Mouse (Mus musculus) forebrain, embryonic 13.5 days (tissue): ENCODE measurements at regions not wholly inside any gene's neighbourhood (a gene's known extent, or its start where the extent isn't known, plus 50 kb on each side); places are given as distances from the start of the nearest gene placed in this dataset.
A peak's percentile ranks its signal among the peaks of the same experiment; 100 is the strongest.

Source experiments
- ATAC-seq: fragments of 200-750 bp; cut with Nextera tagmentation; 2 replicates; pipeline ENCODE4 v1.8.0; 2017
- H3K27ac ChIP-seq: fragments of 300-500 bp; sonication (generic); 2 replicates; pipeline ENCODE4 v1.5.1; 2015; ENCODE audit warnings: inconsistent platforms, mild to moderate bottlenecking, moderate library complexity
- H3K27me3 ChIP-seq: fragments of 300-500 bp; sonication (generic); 2 replicates; pipeline ENCODE4 v1.6.1; 2015; ENCODE audit warnings: mild to moderate bottlenecking, inconsistent platforms
- H3K36me3 ChIP-seq: fragments of 300-500 bp; sonication (generic); 2 replicates; pipeline ENCODE4 v1.6.1; 2015; ENCODE audit warnings: mild to moderate bottlenecking, inconsistent platforms; ENCODE audit not compliant: poor library complexity, severe bottlenecking
- H3K4me1 ChIP-seq: fragments of 300-500 bp; sonication (generic); 2 replicates; pipeline ENCODE4 v1.6.1; 2015; ENCODE audit warnings: inconsistent platforms
- H3K4me2 ChIP-seq: fragments of 300-500 bp; sonication (generic); 2 replicates; pipeline ENCODE4 v1.6.1; 2015; ENCODE audit warnings: inconsistent platforms, mild to moderate bottlenecking, moderate library complexity
- H3K4me3 ChIP-seq: fragments of 300-500 bp; sonication (generic); 2 replicates; pipeline ENCODE4 v1.5.1; 2015; ENCODE audit warnings: mild to moderate bottlenecking, inconsistent platforms
- H3K9ac ChIP-seq: fragments of 300-500 bp; sonication (generic); 2 replicates; pipeline ENCODE4 v1.6.1; 2015; ENCODE audit warnings: mild to moderate bottlenecking, inconsistent platforms
- H3K9me3 ChIP-seq: fragments of 300-500 bp; sonication (generic); replicated peaks from 2 replicates; pipeline ENCODE4 v1.6.1; 2016; ENCODE audit warnings: inconsistent platforms
- whole genome bisulfite sequencing: fragments of 180-500 bp; shearing (Covaris S2); methylation state at CpG from one replicate; pipeline ENCODE4 v1.1.7; 2015; 5-methylcytosine and 5-hydroxymethylcytosine counted together

DNA sequence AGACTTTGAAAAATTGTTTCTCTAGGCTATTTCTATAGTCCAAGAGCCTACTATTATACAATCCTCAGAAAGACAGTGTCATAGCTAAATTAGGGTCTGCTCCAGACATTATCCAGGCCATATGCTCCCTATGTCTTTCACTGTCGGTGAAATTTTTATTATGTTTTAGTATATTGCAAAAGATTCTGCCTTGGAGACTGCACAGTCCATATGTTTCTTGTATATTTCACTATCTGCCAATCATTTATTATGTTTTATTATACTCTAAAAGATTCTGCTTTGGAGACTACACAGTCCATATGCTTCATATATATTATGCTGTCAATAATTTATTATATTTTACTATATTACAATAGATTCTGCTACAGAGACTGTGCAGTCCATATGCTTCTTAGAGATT, 564.3 kb upstream of the 4931417E11Rik start:
- H3K4me2 ChIP-seq: no peak overlapping the region
- WGBS: 89% methylated on average over 1 of the region's 1 CpGs
- H3K27ac ChIP-seq: no peak overlapping the region
- peak; percentile 41; the same call in 1 of the 2 replicates for ATAC-seq
- no peak overlapping the region for H3K4me3 ChIP-seq
- H3K9me3 ChIP-seq: no peaks in the 10 kb centered on the region
- no peak overlapping the region for H3K9ac ChIP-seq
- H3K36me3 ChIP-seq: no peaks in the 10 kb centered on the region
- H3K27me3 ChIP-seq: no peaks in the 10 kb centered on the region
- no peaks in the 10 kb centered on the region for H3K4me1 ChIP-seq

DNA sequence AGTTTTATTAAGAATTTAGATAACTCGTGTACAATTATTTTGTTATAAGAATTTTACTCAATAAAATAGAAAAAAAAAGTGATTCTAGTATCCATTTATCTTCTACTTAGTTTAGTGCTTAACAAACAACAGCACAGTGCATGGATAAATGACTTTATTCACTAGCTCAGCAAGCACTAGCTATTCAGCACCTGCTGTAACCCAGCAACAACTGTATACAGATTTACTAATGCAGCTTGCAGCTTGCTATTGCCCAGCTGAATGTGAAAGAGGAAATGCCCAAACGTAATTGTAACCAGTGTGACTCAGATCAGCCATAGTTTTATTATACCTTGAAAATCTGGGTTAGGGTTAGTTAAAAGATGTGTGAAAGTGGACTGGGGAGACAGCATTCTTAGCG, 547.6 kb upstream of the 4931417E11Rik start:
- Histone ChIP-seq H3K4me2 (no peak overlapping the region), H3K27ac (no peak overlapping the region), H3K9me3 (no peaks in the 10 kb centered on the region), H3K4me3 (no peak overlapping the region), H3K4me1 (no peaks in the 10 kb centered on the region; the same call in 1 of the 2 replicates), H3K36me3 (no peaks in the 10 kb centered on the region), H3K27me3 (no peaks in the 10 kb centered on the region), H3K9ac (no peak overlapping the region)
- WGBS: 45% methylated on average over 3 of the region's 3 CpGs
- ATAC-seq: peak; percentile 63

DNA sequence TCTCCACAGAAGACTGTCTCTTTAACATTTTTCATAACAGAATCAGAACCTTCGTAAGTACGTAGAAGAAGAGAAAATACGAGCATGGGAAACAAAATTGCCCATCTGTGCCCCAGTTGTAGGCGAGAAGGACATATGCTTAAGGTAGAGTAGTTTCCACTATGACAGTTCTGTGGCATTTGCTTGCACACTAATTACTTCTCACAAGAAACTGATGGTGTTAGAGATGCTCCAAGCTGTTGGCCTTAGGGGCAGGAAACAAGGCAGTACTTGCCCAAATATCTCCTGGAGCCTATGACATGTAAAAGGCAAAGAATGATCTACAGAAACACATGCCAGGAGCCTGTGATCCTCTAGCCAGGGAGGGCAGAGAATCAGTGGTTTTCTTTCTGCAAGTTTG, 512.3 kb upstream of the 4931417E11Rik start:
- H3K27ac ChIP-seq: no peak overlapping the region; the same call in 1 of the 2 replicates
- H3K4me3 ChIP-seq: no peak overlapping the region
- H3K36me3 ChIP-seq: no peaks in the 10 kb centered on the region
- no peak overlapping the region for H3K9ac ChIP-seq
- no peak overlapping the region for H3K4me2 ChIP-seq
- H3K9me3 ChIP-seq: no peaks in the 10 kb centered on the region
- no peaks in the 10 kb centered on the region for H3K4me1 ChIP-seq
- 85% methylated on average over 4 of the region's 4 CpGs for WGBS
- no peaks in the 10 kb centered on the region for H3K27me3 ChIP-seq
- no peak; the same call in 1 of the 2 replicates for ATAC-seq

DNA sequence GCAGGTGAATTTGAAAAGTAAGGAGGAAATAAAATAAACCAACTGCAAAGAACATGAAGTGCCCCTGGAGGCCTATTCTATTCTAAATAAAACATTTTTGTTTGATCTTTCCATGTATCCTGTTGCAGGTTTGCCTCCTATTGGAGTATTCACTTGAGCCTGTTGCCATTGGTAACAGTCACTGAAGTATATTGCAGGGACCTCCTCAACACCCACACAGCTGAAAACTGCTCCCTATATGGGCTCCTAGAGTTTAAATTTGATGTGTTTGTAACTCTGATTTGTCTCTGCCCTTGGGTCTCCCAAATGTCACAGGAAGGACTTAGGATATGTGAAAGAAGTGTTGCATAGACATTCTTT, 480.4 kb upstream of the 4931417E11Rik start:
- peak; percentile 67 for ATAC-seq
- Histone ChIP-seq H3K4me3 (no peak overlapping the region), H3K4me1 (peaks cover 6% of the 10 kb centered on the region; the same call in 1 of the 2 replicates), H3K9me3 (no peaks in the 10 kb centered on the region), H3K27ac (no peak overlapping the region), H3K27me3 (no peaks in the 10 kb centered on the region), H3K9ac (no peak overlapping the region), H3K36me3 (no peaks in the 10 kb centered on the region), H3K4me2 (no peak overlapping the region)

DNA sequence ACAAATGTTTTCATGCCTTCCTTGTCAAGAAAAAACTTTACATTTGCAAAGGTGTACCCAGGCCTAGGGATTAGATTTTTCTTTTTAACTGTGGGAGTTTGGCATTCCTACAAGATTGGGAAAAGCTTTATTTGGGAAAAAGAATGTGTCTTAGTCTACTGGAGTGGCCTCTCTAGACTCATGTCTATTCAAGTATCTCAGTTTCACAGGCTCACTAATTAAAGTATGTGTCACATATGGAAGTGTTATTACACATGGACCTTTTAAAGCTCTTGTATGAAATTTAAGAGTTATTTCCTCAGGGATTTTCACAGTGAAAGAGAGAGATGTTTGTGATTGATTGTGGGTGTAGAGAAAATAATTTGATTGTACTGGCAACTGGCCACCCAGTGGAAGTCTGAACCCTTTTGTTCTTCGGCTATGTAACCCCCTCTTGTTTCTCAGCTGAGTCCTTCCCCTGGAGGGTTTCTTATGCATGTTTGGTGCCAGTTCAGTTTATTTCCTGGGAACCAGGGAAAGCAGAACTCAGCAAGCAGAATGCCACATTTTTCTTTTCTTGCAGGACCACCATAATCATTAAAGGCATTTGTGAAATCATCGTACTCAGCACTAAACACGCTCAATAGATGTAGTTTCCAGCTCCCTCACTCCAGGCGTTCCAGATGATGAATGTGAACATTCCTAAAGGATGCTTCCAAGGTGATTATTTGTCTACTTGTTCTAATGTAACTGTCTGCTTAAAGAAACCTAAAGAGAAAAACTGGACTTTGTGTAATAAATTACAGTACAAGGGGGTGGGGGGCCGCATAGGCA, 479.9 kb upstream of the 4931417E11Rik start:
- Histone ChIP-seq H3K4me3 (no peak overlapping the region), H3K4me2 (no peak overlapping the region), H3K9me3 (no peaks in the 10 kb centered on the region), H3K36me3 (no peaks in the 10 kb centered on the region), H3K27ac (no peak overlapping the region), H3K9ac (no peak overlapping the region), H3K4me1 (peaks cover 6% of the 10 kb centered on the region; the same call in 1 of the 2 replicates), H3K27me3 (no peaks in the 10 kb centered on the region)
- peak; percentile 76 for ATAC-seq
- WGBS: 58% methylated on average over 5 of the region's 5 CpGs

DNA sequence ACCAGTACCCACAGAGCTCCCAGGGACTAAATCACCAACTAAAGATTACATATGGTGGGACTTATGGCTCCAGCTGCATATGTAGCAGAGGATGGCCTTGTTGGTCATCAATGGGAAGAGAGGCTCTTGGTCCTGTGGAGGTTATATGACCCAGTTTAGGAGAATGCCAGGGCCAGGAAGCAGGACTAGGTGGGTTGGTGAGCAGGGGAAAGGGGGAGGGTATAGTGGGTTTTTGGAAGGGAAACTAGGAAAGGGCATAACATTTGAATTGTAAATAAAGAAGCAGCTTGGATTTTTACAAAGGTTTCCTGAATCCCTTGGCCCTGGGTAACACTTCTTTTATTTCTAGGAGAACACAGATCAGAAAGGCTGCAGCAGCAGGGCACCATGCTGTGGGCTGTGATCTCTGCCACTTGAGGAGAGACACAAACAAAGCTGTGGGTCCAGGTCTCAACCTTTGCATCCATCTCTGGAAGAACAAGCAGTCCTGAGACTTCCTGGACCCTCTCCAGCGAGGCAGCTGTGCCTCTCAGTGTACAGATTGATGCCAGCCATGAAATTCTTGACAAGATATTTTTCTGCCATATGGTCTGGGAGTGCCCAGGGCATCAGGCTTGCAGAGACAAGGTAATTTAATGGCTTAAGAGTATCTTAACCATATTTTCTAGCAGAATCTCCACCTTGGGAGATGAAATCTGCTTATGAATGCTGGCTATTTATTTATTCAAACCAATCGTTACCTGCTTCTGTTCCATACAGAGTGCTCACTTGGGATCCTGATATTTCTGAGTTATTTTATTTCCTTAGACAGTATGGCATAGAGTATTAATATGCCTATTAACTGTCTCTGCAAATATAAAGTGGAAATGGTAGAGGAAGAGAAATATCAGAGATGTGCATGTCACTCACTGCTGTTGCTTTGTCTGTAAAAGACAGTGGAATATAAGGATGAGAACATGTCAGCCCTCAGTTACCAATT, 444.2 kb upstream of the 4931417E11Rik start:
- H3K27me3 ChIP-seq: no peaks in the 10 kb centered on the region
- whole genome bisulfite sequencing: 51% methylated on average over 2 of the region's 2 CpGs
- no peak overlapping the region for H3K4me2 ChIP-seq
- no peaks in the 10 kb centered on the region for H3K36me3 ChIP-seq
- peak overlapping the region; percentile 44; the same call in 1 of the 2 replicates for H3K27ac ChIP-seq
- no peaks in the 10 kb centered on the region for H3K9me3 ChIP-seq
- no peaks in the 10 kb centered on the region for H3K4me1 ChIP-seq
- ATAC-seq: peak; percentile 88
- H3K4me3 ChIP-seq: no peak overlapping the region
- no peak overlapping the region for H3K9ac ChIP-seq

DNA sequence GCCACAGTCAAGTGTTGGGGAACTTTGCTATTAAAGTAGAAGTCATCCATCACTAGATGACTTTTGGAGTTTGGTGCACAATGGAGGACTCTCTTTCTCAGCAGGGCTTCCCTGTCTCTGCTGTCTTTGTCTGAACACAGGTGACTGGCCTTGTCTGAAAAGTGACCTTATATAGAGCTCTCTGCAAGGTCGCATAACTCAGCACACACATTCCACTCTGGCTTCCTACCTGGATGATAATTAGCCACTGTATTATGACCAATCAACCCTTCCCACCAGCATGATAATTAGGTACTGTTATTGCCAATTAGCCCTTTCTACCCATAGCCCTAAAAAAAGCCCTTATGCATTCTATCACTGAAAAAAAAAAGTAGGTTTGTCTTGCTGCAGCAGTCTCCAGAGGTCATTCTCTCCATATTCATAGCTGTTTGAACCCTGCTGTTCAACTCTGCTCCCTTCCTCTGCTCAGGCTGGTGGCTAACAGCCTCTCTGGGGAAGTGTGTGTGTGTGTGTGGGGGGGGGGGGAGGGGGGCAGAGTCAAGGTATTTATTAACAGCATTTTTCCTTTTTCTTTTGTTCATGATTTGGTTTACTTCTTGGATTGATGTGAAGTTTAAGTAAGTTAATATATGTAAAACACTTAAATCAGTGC, 419.8 kb upstream of the 4931417E11Rik start:
- Histone ChIP-seq H3K4me3 (no peak overlapping the region), H3K27ac (no peak overlapping the region), H3K27me3 (no peaks in the 10 kb centered on the region), H3K36me3 (no peaks in the 10 kb centered on the region), H3K9ac (no peak overlapping the region), H3K4me2 (no peak overlapping the region), H3K9me3 (no peaks in the 10 kb centered on the region), H3K4me1 (no peaks in the 10 kb centered on the region)
- WGBS: 41% methylated on average over 1 of the region's 1 CpGs
- no peak for ATAC-seq

DNA sequence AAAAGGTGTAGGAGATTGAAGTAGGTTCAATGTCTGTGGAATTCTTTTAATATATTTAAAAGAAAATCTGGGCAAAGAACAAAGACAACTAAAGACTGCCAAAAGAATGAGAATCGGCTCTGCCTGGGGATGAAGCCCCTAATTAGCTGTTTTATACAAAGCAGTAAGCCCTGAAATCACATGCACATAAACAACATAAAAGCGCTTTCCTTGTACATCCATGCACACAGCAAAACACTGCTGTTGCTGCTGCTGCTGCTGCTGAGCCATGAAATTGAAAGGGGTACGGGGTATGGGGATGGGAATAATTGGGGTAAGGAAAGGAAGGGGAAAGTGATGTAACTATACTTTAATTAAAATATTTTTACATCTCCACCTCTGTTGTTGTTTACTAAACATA, 409.2 kb upstream of the 4931417E11Rik start:
- ATAC-seq: peak; percentile 82
- no peak overlapping the region for H3K4me2 ChIP-seq
- H3K4me3 ChIP-seq: no peak overlapping the region
- H3K4me1 ChIP-seq: peaks cover 5% of the 10 kb centered on the region; the same call in 1 of the 2 replicates
- H3K9ac ChIP-seq: no peak overlapping the region
- H3K27ac ChIP-seq: no peak overlapping the region
- no peaks in the 10 kb centered on the region for H3K9me3 ChIP-seq
- 23% methylated on average over 3 of the region's 3 CpGs for WGBS
- no peaks in the 10 kb centered on the region for H3K27me3 ChIP-seq
- H3K36me3 ChIP-seq: no peaks in the 10 kb centered on the region

DNA sequence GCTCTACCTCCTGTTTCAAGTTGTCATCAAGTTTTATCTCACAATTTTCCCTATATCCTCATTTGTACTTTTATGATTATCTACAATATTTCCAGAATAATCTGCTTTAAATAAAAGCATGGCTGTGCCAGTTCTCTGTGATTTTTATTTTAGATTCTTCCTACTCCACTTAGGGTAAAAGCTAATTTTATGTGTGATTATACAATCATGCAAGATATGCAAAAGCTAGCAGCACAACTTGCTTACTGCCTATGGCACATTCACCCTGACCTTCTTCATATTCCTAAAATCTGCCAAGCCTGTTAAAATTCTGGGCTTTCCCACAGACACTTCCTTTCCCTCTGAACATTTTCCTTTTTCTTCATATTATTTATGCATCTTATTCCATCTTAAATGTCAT, 399.2 kb upstream of the 4931417E11Rik start:
- Histone ChIP-seq H3K9ac (no peak overlapping the region), H3K36me3 (no peaks in the 10 kb centered on the region), H3K4me2 (no peak overlapping the region), H3K27ac (no peak overlapping the region), H3K4me1 (no peaks in the 10 kb centered on the region), H3K4me3 (no peak overlapping the region), H3K9me3 (no peaks in the 10 kb centered on the region), H3K27me3 (no peaks in the 10 kb centered on the region)
- no peak for ATAC-seq
